Mouse (Mus musculus) left cerebral cortex, postnatal 14 days (tissue): ENCODE data around the gene Arfgap2. TPM values are rescaled to one million over a fixed set of nuclear protein-coding genes. Genes with fewer than 3 reads are reported as not detected.

Source experiments
- total RNA-seq, 2 experiments: library from RNA; stranded (reverse); gene quantifications; 2 replicates each; pipeline ENCODE4 v1.2.3; 2021

The Arfgap2 gene
- total RNA-seq, 2 experiments from 2014 or later = 63.3 to 65.6 TPM

Other genes with a start within 250 kb of the Arfgap2 start
- gene Rapsn, start 229.4 kb upstream of the Arfgap2 start, total RNA-seq = under 1 TPM; 0.24 to 0.36 TPM
- gene Psmc3, start 211.0 kb upstream of the Arfgap2 start, total RNA-seq = 100 to 1,000 TPM; 203 to 208 TPM
- gene Slc39a13, start 194.6 kb upstream of the Arfgap2 start, total RNA-seq = 10 to 100 TPM; 26.2 to 32.9 TPM
- 1 to 10 TPM; 4.3 to 4.7 TPM for gene Spi1, start 182.6 kb upstream of the Arfgap2 start, total RNA-seq
- 1 to 10 TPM in 1 of 2 experiments, under 1 TPM in 1; 0.91 to 1.8 TPM for gene Mybpc3, start 146.8 kb upstream of the Arfgap2 start, total RNA-seq
- gene Madd, start 81.1 kb upstream of the Arfgap2 start, total RNA-seq = 100 to 1,000 TPM; 202 to 239 TPM
- gene Nr1h3, start 62.1 kb upstream of the Arfgap2 start, total RNA-seq = 1 to 10 TPM; 1.9 to 2.3 TPM
- 10 to 100 TPM; 51.0 to 54.8 TPM for gene Acp2, start 62.1 kb upstream of the Arfgap2 start, total RNA-seq
- gene Ddb2, start 28.0 kb upstream of the Arfgap2 start, total RNA-seq = 10 to 100 TPM; 10.4 to 10.9 TPM
- gene Pacsin3, start 9.0 kb upstream of the Arfgap2 start, total RNA-seq = 10 to 100 TPM; 46.8 TPM
- gene 1110051M20Rik, start 179.7 kb downstream of the Arfgap2 start, total RNA-seq = 10 to 100 TPM; 84.7 to 89.4 TPM
- 10 to 100 TPM; 27.2 to 28.2 TPM for gene Lrp4, start 192.5 kb downstream of the Arfgap2 start, total RNA-seq